Mouse (Mus musculus): ENCODE results near the gene Gm17416. TPM values are rescaled to one million over a fixed set of nuclear protein-coding genes. Genes with fewer than 3 reads are reported as not detected.
A peak's percentile ranks its signal among the peaks of the same experiment; 100 is the strongest.

The Gm17416 gene
- polyA plus RNA-seq, 1 experiment from 2014 or later: not detected

GRCm38 (mm10) chr2:152599299-152599698, 30.2 kb downstream of the Gm17416 start, which contains the start of gene Defb45:
Gene Defb45 (minus strand): TSS chr2:152599399.
- Histone ChIP-seq H3K4me1 (ENCODE audit: insufficient read depth, low read depth, low read length) (no peaks in the 10 kb centered on the region), H3K27ac (ENCODE audit: low read length) (no peak within 1 kb of the TSS), H3K4me2 (replicated peaks; ENCODE audit: low read depth, low read length) (no peak within 1 kb of the TSS), H3K36me3 (ENCODE audit: insufficient read depth, low read length) (no peaks in the 10 kb centered on the region), H3K4me3 (ENCODE audit: low read depth, low read length) (no peak within 1 kb of the TSS), H3K9me3 (ENCODE audit: low read length) (no peaks in the 10 kb centered on the region), H3K9ac (replicated peaks; ENCODE audit: low read depth) (no peak within 1 kb of the TSS), H3K27me3 (replicated peaks; ENCODE audit: insufficient read depth, low read length) (no peaks in the 10 kb centered on the region)
- no peak for DNase-seq (ENCODE audit: low spot score)
- TF ChIP-seq CTCF (IDR thresholded peaks at IDR 0.05): no peak
- no peak for TF ChIP-seq EP300 (IDR thresholded peaks at IDR 0.05)
- WGBS: 55% methylated on average over 7 of the region's 7 CpGs
- no peak for ATAC-seq

- ATAC-seq: no peak
- no peak for DNase-seq (ENCODE audit: low spot score)
- TF ChIP-seq EP300 (IDR thresholded peaks at IDR 0.05) (no peak), CTCF (IDR thresholded peaks at IDR 0.05) (no peak)
- WGBS: 68% methylated on average over 6 of the region's 6 CpGs
- H3K27me3 ChIP-seq (replicated peaks; ENCODE audit: insufficient read depth, low read length): no peaks in the 10 kb centered on the region
- H3K36me3 ChIP-seq (ENCODE audit: insufficient read depth, low read length): no peaks in the 10 kb centered on the region
- no peak overlapping the region for H3K4me3 ChIP-seq (ENCODE audit: low read depth, low read length)
- no peak overlapping the region for H3K9ac ChIP-seq (replicated peaks; ENCODE audit: low read depth)
- H3K4me1 ChIP-seq (ENCODE audit: insufficient read depth, low read depth, low read length): no peaks in the 10 kb centered on the region
- H3K27ac ChIP-seq (ENCODE audit: low read length): no peak overlapping the region
- no peak overlapping the region for H3K4me2 ChIP-seq (replicated peaks; ENCODE audit: low read depth, low read length)
- H3K9me3 ChIP-seq (ENCODE audit: low read length): no peaks in the 10 kb centered on the region
These were observed 30.9 kb downstream of the Gm17416 start for GRCm38 (mm10) chr2:152600076-152600475.

- WGBS: 67% methylated on average over 4 of the region's 4 CpGs
- no peak overlapping the region for H3K27ac ChIP-seq (ENCODE audit: low read length)
- H3K4me3 ChIP-seq (ENCODE audit: low read depth, low read length): no peak overlapping the region
- DNase-seq (ENCODE audit: low spot score) (peak; percentile 18), ATAC-seq (no peak)
- no peaks in the 10 kb centered on the region for H3K9me3 ChIP-seq (ENCODE audit: low read length)
- no peaks in the 10 kb centered on the region for H3K36me3 ChIP-seq (ENCODE audit: insufficient read depth, low read length)
- no peaks in the 10 kb centered on the region for H3K4me1 ChIP-seq (ENCODE audit: insufficient read depth, low read depth, low read length)
- TF ChIP-seq EP300 (IDR thresholded peaks at IDR 0.05): no peak
- peak; percentile 34; the same call in 1 of the 2 replicates for TF ChIP-seq CTCF (IDR thresholded peaks at IDR 0.05)
- no peak overlapping the region for H3K4me2 ChIP-seq (replicated peaks; ENCODE audit: low read depth, low read length)
- H3K9ac ChIP-seq (replicated peaks; ENCODE audit: low read depth): no peak overlapping the region
- no peaks in the 10 kb centered on the region for H3K27me3 ChIP-seq (replicated peaks; ENCODE audit: insufficient read depth, low read length)
These were observed 32.3 kb downstream of the Gm17416 start for GRCm38 (mm10) chr2:152601275-152601960.

GRCm38 (mm10) chr2:152604057-152604456, 34.9 kb downstream of the Gm17416 start, which contains the start of gene Defb36:
Gene Defb36 (plus strand): TSS chr2:152604327.
- Histone ChIP-seq H3K4me3 (ENCODE audit: low read depth, low read length) (no peak within 1 kb of the TSS), H3K36me3 (ENCODE audit: insufficient read depth, low read length) (no peaks in the 10 kb centered on the region), H3K9ac (replicated peaks; ENCODE audit: low read depth) (no peak within 1 kb of the TSS), H3K27ac (ENCODE audit: low read length) (no peak within 1 kb of the TSS), H3K4me2 (replicated peaks; ENCODE audit: low read depth, low read length) (no peak within 1 kb of the TSS), H3K9me3 (ENCODE audit: low read length) (no peaks in the 10 kb centered on the region), H3K27me3 (replicated peaks; ENCODE audit: insufficient read depth, low read length) (no peaks in the 10 kb centered on the region), H3K4me1 (ENCODE audit: insufficient read depth, low read depth, low read length) (no peaks in the 10 kb centered on the region)
- ATAC-seq (no peak), DNase-seq (ENCODE audit: low spot score) (no peak)
- WGBS: 74% methylated on average over 15 of the region's 15 CpGs
- TF ChIP-seq CTCF (IDR thresholded peaks at IDR 0.05) (peak; percentile 61), EP300 (IDR thresholded peaks at IDR 0.05) (no peak)

GRCm38 (mm10) chr2:152607746-152608145, 38.6 kb downstream of the Gm17416 start:
- no peak for TF ChIP-seq CTCF (IDR thresholded peaks at IDR 0.05)
- no peak for TF ChIP-seq EP300 (IDR thresholded peaks at IDR 0.05)
- Histone ChIP-seq H3K9ac (replicated peaks; ENCODE audit: low read depth) (no peak overlapping the region), H3K4me1 (ENCODE audit: insufficient read depth, low read depth, low read length) (no peaks in the 10 kb centered on the region), H3K4me2 (replicated peaks; ENCODE audit: low read depth, low read length) (no peak overlapping the region), H3K36me3 (ENCODE audit: insufficient read depth, low read length) (no peaks in the 10 kb centered on the region), H3K4me3 (ENCODE audit: low read depth, low read length) (no peak overlapping the region), H3K9me3 (ENCODE audit: low read length) (no peaks in the 10 kb centered on the region), H3K27ac (ENCODE audit: low read length) (no peak overlapping the region), H3K27me3 (replicated peaks; ENCODE audit: insufficient read depth, low read length) (no peaks in the 10 kb centered on the region)
- 32% methylated on average over 6 of the region's 6 CpGs for WGBS
- DNase-seq (ENCODE audit: low spot score) (no peak), ATAC-seq (no peak)

- H3K27me3 ChIP-seq (replicated peaks; ENCODE audit: insufficient read depth, low read length): no peaks in the 10 kb centered on the region
- H3K27ac ChIP-seq (ENCODE audit: low read length): no peak overlapping the region
- H3K4me1 ChIP-seq (ENCODE audit: insufficient read depth, low read depth, low read length): no peaks in the 10 kb centered on the region
- H3K4me3 ChIP-seq (ENCODE audit: low read depth, low read length): no peak overlapping the region
- ATAC-seq: no peak
- DNase-seq (ENCODE audit: low spot score): no peak
- 92% methylated on average over 1 of the region's 1 CpGs for WGBS
- H3K9me3 ChIP-seq (ENCODE audit: low read length): no peaks in the 10 kb centered on the region
- no peaks in the 10 kb centered on the region for H3K36me3 ChIP-seq (ENCODE audit: insufficient read depth, low read length)
- no peak overlapping the region for H3K9ac ChIP-seq (replicated peaks; ENCODE audit: low read depth)
- no peak for TF ChIP-seq CTCF (IDR thresholded peaks at IDR 0.05)
- TF ChIP-seq EP300 (IDR thresholded peaks at IDR 0.05): no peak
- no peak overlapping the region for H3K4me2 ChIP-seq (replicated peaks; ENCODE audit: low read depth, low read length)
These were observed 39.6 kb downstream of the Gm17416 start for GRCm38 (mm10) chr2:152608719-152609118.
